Mouse (Mus musculus) bone marrow, adult 2 months (tissue): Measurements from ENCODE around the gene Tmem127.

Source experiments
- CTCF ChIP-seq: fragments of 200-500 bp; IDR thresholded peaks from 2 replicates; pipeline ENCODE4 v1.5.1; 2011; ENCODE audit warnings: low read length, control low read depth; ENCODE audit not compliant: control insufficient read depth, insufficient read depth
- POLR2A ChIP-seq: fragments of 200-500 bp; IDR thresholded peaks from 2 replicates; pipeline ENCODE4 v1.6.1; 2011; ENCODE audit warnings: low read depth, mild to moderate bottlenecking, control low read depth, low read length, borderline replicate concordance; ENCODE audit not compliant: control insufficient read depth

DNA sequence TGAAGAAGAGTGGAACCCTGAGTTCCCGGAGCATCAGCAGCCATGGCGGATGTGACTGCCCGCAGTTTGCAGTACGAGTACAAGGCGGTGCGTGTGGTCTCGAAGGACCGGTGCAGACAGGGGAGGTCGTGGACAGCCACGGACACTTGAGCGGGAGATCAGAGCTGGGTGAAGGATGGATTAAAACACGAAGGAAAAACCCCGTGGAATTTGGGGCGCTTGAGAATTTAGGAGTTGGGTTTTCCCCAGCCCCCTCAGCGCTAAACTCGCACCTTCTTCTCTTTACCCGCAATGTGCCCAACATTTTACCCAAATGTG lies 39.3 kb upstream of the Tmem127 start:
- TF ChIP-seq POLR2A (no peak), CTCF (no peak)
